Comparison of ENCODE assay signal across 20 mouse cellular contexts in genomic region chr7:139692211-139692610, GRCm38 (mm10). TPM values are rescaled to one million over a fixed set of nuclear protein-coding genes. Genes with fewer than 3 reads are reported as not detected.
A peak's percentile ranks its signal among the peaks of the same experiment; 100 is the strongest.
DNase-seq lines count a peak whose midpoint lies in the region; TF ChIP-seq lines count a peak whose summit lies in the region.
"Had no signal": no experiment of that assay in that cellular context is flagged by ENCODE, and none has a peak within 500 bp of the region (broad histone marks: within the 10 kb centered on the region; RNA-seq: fewer than 3 reads in every experiment).

No protein-coding gene starts in this region.

- in situ Hi-C loops in CH12.LX (cut with MboI; ENCODE audit: low pct_ligation_motif_present, low pct_unique_long_range_greater_than_20kb, low sequenced_read_pairs): no loop called here

- TF ChIP-seq POLR2A in CH12.LX (IDR thresholded peaks at IDR 0.05; ENCODE audit: low read depth, low read length): no peak

- H3K36me3 ChIP-seq in CH12.LX (replicated peaks in 1 of 2; ENCODE audit: control insufficient read depth in 1 of 2, insufficient read depth in 1 of 2, low read length in 1 of 2): peaks cover 0 to 3% of the 10 kb centered on the region in 2 experiments
- H3K36me3 ChIP-seq: embryonic facial prominence, embryonic 10.5 days; embryonic facial prominence, embryonic 12.5 days; forebrain, embryonic 15.5 days had no signal

- peak; percentile 51 for DNase-seq in heart, adult 11 months
- no peak for DNase-seq in heart, postnatal 36 days
- no peak for DNase-seq in left cerebral cortex, adult 2 months (ENCODE audit: extremely low spot score in 1 of 2, low spot score in 2 of 2)
- no peak for DNase-seq in left cerebral cortex, adult 18-20 months (ENCODE audit: low spot score in 2 of 2)
- DNase-seq in CH12.LX (ENCODE audit: extremely low read depth): no peak
- DNase-seq: adrenal gland, adult 2 months; adrenal gland, postnatal 10 days; adrenal gland, postnatal 25 days; B cell, adult 2 months; cerebellum, adult 11 months; cerebellum, adult 18-20 months; cerebellum, adult 8-10 months; cerebellum, adult 9-11 months; cerebellum, postnatal 14 days had no signal

- TF ChIP-seq EP300 in CH12.LX (IDR thresholded peaks at IDR 0.05; ENCODE audit: low read length): no peak

- H3K27me3 ChIP-seq in CH12.LX (replicated peaks): no peaks in the 10 kb centered on the region
- H3K27me3 ChIP-seq: embryonic facial prominence, embryonic 12.5 days; forebrain, embryonic 13.5 days; forebrain, embryonic 15.5 days had no signal

- H3K4me3 ChIP-seq in left cerebral cortex, adult 2 months: no peak overlapping the region
- peak overlapping the region in 1 of 3 experiments; percentile 23 for H3K4me3 ChIP-seq in CH12.LX (replicated peaks in 1 of 3; ENCODE audit: low read depth in 2 of 3, low read length in 2 of 3, poor library complexity in 1 of 3)
- H3K4me3 ChIP-seq: embryonic facial prominence, embryonic 10.5 days; embryonic facial prominence, embryonic 12.5 days; forebrain, embryonic 13.5 days; forebrain, embryonic 15.5 days had no signal

- peaks cover 1% of the 10 kb centered on the region for H3K9me3 ChIP-seq in CH12.LX (replicated peaks; ENCODE audit: low read length)
- H3K9me3 ChIP-seq: embryonic facial prominence, embryonic 12.5 days; forebrain, embryonic 13.5 days; forebrain, embryonic 15.5 days had no signal

- no peak for TF ChIP-seq CTCF in left cerebral cortex, adult 2 months (IDR thresholded peaks at IDR 0.05)
- no peak for TF ChIP-seq CTCF in CH12.LX (conservative IDR thresholded peaks at IDR 0.05 in 1 of 2, IDR thresholded peaks at IDR 0.05 in 1 of 2; ENCODE audit: low read depth in 2 of 2, low read length in 2 of 2)

- no peak for TF ChIP-seq RAD21 in CH12.LX (IDR thresholded peaks at IDR 0.05; ENCODE audit: low read depth, low read length)

- intact Hi-C loops in heart, postnatal 36 days (cut with DNase I): no loop called here
- intact Hi-C loops in left cerebral cortex, adult 2 months (cut with DNase I): no loop called here

- H3K4me2 ChIP-seq in CH12.LX (ENCODE audit: insufficient read depth, low read depth, poor library complexity, severe bottlenecking): peak overlapping the region; percentile 62
- H3K4me2 ChIP-seq: embryonic facial prominence, embryonic 12.5 days; forebrain, embryonic 13.5 days; forebrain, embryonic 15.5 days had no signal

- dilution Hi-C loops in CH12.LX (cut with MboI; ENCODE audit: extremely low pct_ligation_motif_present, extremely low pct_unique_long_range_greater_than_20kb, low sequenced_read_pairs): no loop called here

- peak overlapping the region; percentile 57; the same call in 1 of the 2 replicates for H3K9ac ChIP-seq in CH12.LX (ENCODE audit: insufficient read depth, low read depth)
- H3K9ac ChIP-seq: embryonic facial prominence, embryonic 12.5 days; forebrain, embryonic 13.5 days; forebrain, embryonic 15.5 days; forebrain, postnatal 0 days had no signal

- no peaks in the 10 kb centered on the region for H3K79me2 ChIP-seq in CH12.LX (replicated peaks; ENCODE audit: control insufficient read depth, extremely low read depth, insufficient read depth, poor library complexity, severe bottlenecking)

- H3K4me1 ChIP-seq in CH12.LX (ENCODE audit: control insufficient read depth in 1 of 2, insufficient read depth in 2 of 2): peaks cover 43 to 52% of the 10 kb centered on the region in 2 experiments
- H3K4me1 ChIP-seq: embryonic facial prominence, embryonic 10.5 days; embryonic facial prominence, embryonic 12.5 days; forebrain, embryonic 13.5 days; forebrain, embryonic 15.5 days had no signal

- H3K27ac ChIP-seq in left cerebral cortex, adult 2 months: peak overlapping the region; percentile 82
- H3K27ac ChIP-seq in CH12.LX (ENCODE audit: insufficient read depth, low read depth): peak overlapping the region; percentile 32
- H3K27ac ChIP-seq: embryonic facial prominence, embryonic 10.5 days; embryonic facial prominence, embryonic 12.5 days; forebrain, embryonic 13.5 days; forebrain, embryonic 15.5 days had no signal

TF ChIP-seq in CH12.LX, 34 proteins besides CTCF, POLR2A, EP300 and RAD21:
- TF ChIP-seq NRF1 (IDR thresholded peaks at IDR 0.05; ENCODE audit: low read depth, low read length): no peak
- TF ChIP-seq E2F4 (IDR thresholded peaks at IDR 0.05; ENCODE audit: insufficient replicate concordance, low read depth, low read length): no peak
- no peak for TF ChIP-seq MAX (IDR thresholded peaks at IDR 0.05; ENCODE audit: low read length)
- TF ChIP-seq MYC (IDR thresholded peaks at IDR 0.05; ENCODE audit: low read depth, low read length): no peak
- TF ChIP-seq ZNF384 (IDR thresholded peaks at IDR 0.05; ENCODE audit: low read depth, low read length): no peak
- TF ChIP-seq ELF1 (IDR thresholded peaks at IDR 0.05; ENCODE audit: low read depth, low read length): no peak
- no peak for TF ChIP-seq MEF2A (IDR thresholded peaks at IDR 0.05; ENCODE audit: borderline replicate concordance, low read depth, low read length)
- TF ChIP-seq UBTF (IDR thresholded peaks at IDR 0.05; ENCODE audit: low read depth, low read length): no peak
- no peak for TF ChIP-seq USF1 (IDR thresholded peaks at IDR 0.05; ENCODE audit: low read depth, low read length)
- no peak for TF ChIP-seq NELFE (IDR thresholded peaks at IDR 0.05; ENCODE audit: low read depth, low read length)
- TF ChIP-seq ZMIZ1 (IDR thresholded peaks at IDR 0.05; ENCODE audit: low read depth, low read length): no peak

RNA-seq across cellular contexts. Expression of gene Cfap46, which starts 8.6 kb away (rescaled TPM):
- total RNA-seq in heart, postnatal 36 days (2021): under 1 TPM in 1 of 2 experiments, not detected in 1; 0.17 TPM
- 1 to 10 TPM; 3.6 to 5.1 TPM for total RNA-seq in left cerebral cortex, adult 2 months (2021)
- 1 to 10 TPM; 3.3 to 4.0 TPM for total RNA-seq in left cerebral cortex, adult 18-20 months (2021)
- total RNA-seq in CH12.LX (2012; rRNA removed) (0.04 and 0.13 TPM in 2 replicates), CH12.LX (2014; rRNA removed) (0.11 TPM in 1 of 2 replicates, not detected in the other)
- 0.11 and 0.29 TPM in 2 replicates for polyA plus RNA-seq in CH12.LX (2012; ENCODE audit: insufficient read length, low read depth)
- polyA plus RNA-seq: CD4-positive, CD25-positive, alpha-beta regulatory T cell, adult 4 months had no signal
